Mouse (Mus musculus): ENCODE measurements around the gene Fxr2.

- TF ChIP-seq POLR2A (IDR thresholded peaks at IDR 0.05; ENCODE audit: low read depth, low read length) (no peak), CTCF (IDR thresholded peaks at IDR 0.05; ENCODE audit: extremely low read depth, insufficient read length, insufficient replicate concordance, low read depth, low read length) (peak; percentile 95; the same call in 1 of the 2 replicates)
Observed at GRCm38 (mm10) chr11:69628286-69628685, 4.5 kb upstream of the Fxr2 start.

Measured in small intestine, adult 2 months (tissue).